Mouse (Mus musculus): ENCODE results near the gene Tns3.

Tns3 gene

GRCm38 (mm10) chr11:8425226-8425570 lies 239.1 kb downstream of the Tns3 start:
- DNase-seq, result no peak

GRCm38 (mm10) chr11:8424342-8425225 lies 239.8 kb downstream of the Tns3 start:
- DNase-seq, result peak; percentile 79

DNA sequence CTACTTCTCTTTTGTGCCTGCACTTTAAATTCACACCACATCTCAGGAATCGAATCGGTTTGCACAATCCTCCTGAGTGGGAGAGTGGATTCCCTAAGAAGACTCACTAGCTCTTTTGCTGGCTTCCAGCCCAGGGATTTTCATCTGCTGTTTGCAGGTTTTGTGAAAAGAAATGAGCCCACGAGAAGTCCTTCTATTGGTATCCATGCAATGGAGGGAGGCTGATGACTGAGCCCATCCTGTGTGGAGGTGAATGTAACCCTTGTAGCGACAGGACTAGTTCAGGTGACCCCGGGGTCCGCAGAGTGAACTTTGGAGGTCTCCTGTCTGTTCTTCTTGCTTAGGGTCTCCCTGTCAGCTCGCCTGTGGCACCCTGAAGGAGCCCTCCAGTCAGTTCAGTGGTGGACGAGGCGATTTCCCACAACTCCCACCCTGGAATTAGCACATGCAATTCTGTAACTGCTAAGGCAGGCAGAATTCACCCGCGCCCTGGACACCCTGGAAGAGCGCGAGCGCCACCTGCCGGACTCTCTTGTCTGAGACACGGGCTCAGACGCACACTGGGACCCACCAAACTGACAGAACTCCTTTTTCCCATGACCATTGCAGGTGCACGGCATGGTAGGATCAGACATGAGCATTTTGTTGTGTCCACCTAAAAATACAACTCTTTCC lies 259.0 kb downstream of the Tns3 start:
- DNase-seq, result peak; percentile 22

- no peak for DNase-seq
These were observed 263.0 kb downstream of the Tns3 start for GRCm38 (mm10) chr11:8401328-8401727.

DNA sequence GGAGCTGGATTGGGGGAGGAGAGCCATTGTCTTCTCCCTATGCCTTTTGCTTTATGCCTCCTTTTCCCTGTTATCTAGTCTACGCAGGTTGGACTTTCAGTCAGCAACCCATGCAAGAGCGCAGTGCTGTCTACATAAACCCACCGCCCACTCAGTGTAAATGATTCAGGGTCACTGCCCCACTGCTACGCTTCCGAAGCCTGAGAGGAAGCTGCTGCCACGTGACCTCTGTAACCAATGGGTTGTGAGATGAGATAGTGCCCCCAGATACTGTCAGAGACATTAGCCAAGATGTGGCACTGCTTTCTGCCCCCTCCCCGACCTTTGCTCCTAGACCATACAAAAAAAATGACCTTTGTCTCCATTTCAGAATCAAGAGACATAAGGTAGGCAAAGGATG lies 268.0 kb downstream of the Tns3 start:
- no peak for DNase-seq

DNA sequence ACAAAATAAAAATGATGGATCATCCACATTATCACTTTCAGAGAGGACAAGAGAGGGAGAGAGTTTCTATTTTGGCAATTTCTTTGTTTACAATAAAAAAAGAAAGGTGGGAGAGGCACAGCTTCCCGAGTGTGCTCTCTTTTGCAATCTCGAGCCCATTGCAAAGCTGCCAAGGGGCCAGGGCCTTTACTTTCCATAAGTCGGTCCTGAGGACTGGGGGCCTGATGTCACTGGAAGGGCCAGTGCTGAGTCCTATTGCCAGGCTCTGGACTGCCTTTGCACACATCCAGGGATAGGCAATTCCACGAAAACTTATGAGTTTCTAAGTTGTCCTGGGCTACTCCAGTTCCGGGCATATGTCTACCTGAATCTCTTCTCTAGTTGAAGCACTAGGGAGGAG lies 272.8 kb downstream of the Tns3 start:
- DNase-seq, result no peak

GRCm38 (mm10) chr11:8385891-8386405 lies 278.4 kb downstream of the Tns3 start:
- no peak for DNase-seq
